Mouse (Mus musculus) stomach, postnatal 0 days (tissue): ENCODE data around the gene Nr5a2.

Experiments used
- CTCF ChIP-seq: IDR thresholded peaks from 2 replicates; pipeline ENCODE4 v1.5.1; 2016; ENCODE audit warnings: antibody characterized with exemption, low read depth, mild to moderate bottlenecking, moderate library complexity
- EP300 ChIP-seq: optimal IDR thresholded peaks from 2 replicates; pipeline ENCODE3; 2016; ENCODE audit warnings: antibody characterized with exemption

GRCm38 (mm10) chr1:136947394-136948126, 12.7 kb downstream of the Nr5a2 start:
- TF ChIP-seq EP300 (no peak), CTCF (no peak)
